In genomic region chr2:19037430-19037829, GRCm38 (mm10) we compare ENCODE assay signal across 22 mouse cellular contexts. TPM values are rescaled to one million over a fixed set of nuclear protein-coding genes. Genes with fewer than 3 reads are reported as not detected.
DNase-seq lines count a peak whose midpoint lies in the region; ATAC-seq and TF ChIP-seq lines count a peak whose summit lies in the region.
"Had no signal": no experiment of that assay in that cellular context is flagged by ENCODE, and none has a peak within 500 bp of the region (broad histone marks: within the 10 kb centered on the region; RNA-seq: fewer than 3 reads in every experiment).

No protein-coding gene starts in this region.

- no peaks in the 10 kb centered on the region for H3K36me3 ChIP-seq in intestine, embryonic 14.5 days (ENCODE audit: control insufficient read depth, insufficient read depth, low read length)
- H3K36me3 ChIP-seq in intestine, postnatal 0 days (ENCODE audit: control insufficient read depth, insufficient read depth), result no peaks in the 10 kb centered on the region
- H3K36me3 ChIP-seq in lung, postnatal 0 days (ENCODE audit: insufficient read depth, low read length), result no peaks in the 10 kb centered on the region
- no peaks in the 10 kb centered on the region for H3K36me3 ChIP-seq in stomach, embryonic 15.5 days
- H3K36me3 ChIP-seq: embryonic facial prominence, embryonic 12.5 days; limb, embryonic 15.5 days; neural tube, embryonic 13.5 days had no signal

- no peak for DNase-seq in gastrocnemius, adult 2 months
- no peak for DNase-seq in gastrocnemius, adult 8-10 months (ENCODE audit: low spot score in 2 of 2)
- no peak for DNase-seq in intestine, embryonic 14.5 days (ENCODE audit: low spot score)
- no peak for DNase-seq in lung, postnatal 0 days (ENCODE audit: low spot score)
- no peak for DNase-seq in lung, adult 18-20 months
- no peak for DNase-seq in B cell, adult 2 months
- DNase-seq: adrenal gland, postnatal 14 days; cerebellum, adult 11 months; gastrocnemius, postnatal 36 days; liver, postnatal 0 days; midbrain, embryonic 14.5 days; right cerebral cortex, adult 18-20 months; thymus, postnatal 36 days had no signal

- no peak for TF ChIP-seq CTCF in gastrocnemius, adult 2 months (IDR thresholded peaks at IDR 0.05)
- no peak for TF ChIP-seq CTCF in intestine, postnatal 0 days (IDR thresholded peaks at IDR 0.05; ENCODE audit: low read depth)
- no peak for TF ChIP-seq CTCF in lung, postnatal 0 days (IDR thresholded peaks at IDR 0.05)

- peak overlapping the region; percentile 48 for H3K27ac ChIP-seq in gastrocnemius, adult 2 months
- H3K27ac ChIP-seq in intestine, embryonic 14.5 days (ENCODE audit: low read depth), result peak overlapping the region; percentile 65; the same call in 1 of the 2 replicates
- no peak overlapping the region for H3K27ac ChIP-seq in intestine, postnatal 0 days (ENCODE audit: low read depth, low read length)
- no peak overlapping the region for H3K27ac ChIP-seq in lung, postnatal 0 days (ENCODE audit: low read length)
- 0 out of 2 replicates have a peak overlapping the region, but pooled peaks have one; percentile 78 for H3K27ac ChIP-seq in stomach, embryonic 15.5 days
- H3K27ac ChIP-seq: embryonic facial prominence, embryonic 12.5 days; hindbrain, embryonic 14.5 days; limb, embryonic 15.5 days; neural tube, embryonic 13.5 days had no signal

- H3K9ac ChIP-seq in intestine, embryonic 14.5 days (ENCODE audit: low read length), result no peak overlapping the region
- H3K9ac ChIP-seq in intestine, postnatal 0 days (ENCODE audit: low read depth, low read length), result no peak overlapping the region
- no peak overlapping the region for H3K9ac ChIP-seq in lung, postnatal 0 days (replicated peaks; ENCODE audit: low read depth)
- no peak overlapping the region for H3K9ac ChIP-seq in stomach, embryonic 15.5 days
- H3K9ac ChIP-seq: embryonic facial prominence, embryonic 12.5 days; hindbrain, embryonic 14.5 days; limb, embryonic 15.5 days; liver, postnatal 0 days; neural tube, embryonic 13.5 days had no signal

- no peak overlapping the region for H3K4me3 ChIP-seq in gastrocnemius, adult 2 months
- no peak overlapping the region for H3K4me3 ChIP-seq in intestine, embryonic 14.5 days (ENCODE audit: low read depth, low read length)
- no peak overlapping the region for H3K4me3 ChIP-seq in intestine, postnatal 0 days (ENCODE audit: low read depth, low read length)
- H3K4me3 ChIP-seq in lung, postnatal 0 days (ENCODE audit: low read depth, low read length), result no peak overlapping the region
- H3K4me3 ChIP-seq in stomach, embryonic 15.5 days (replicated peaks), result no peak overlapping the region
- H3K4me3 ChIP-seq: embryonic facial prominence, embryonic 12.5 days; erythroblast, embryonic 14.5 days; limb, embryonic 15.5 days; neural tube, embryonic 13.5 days had no signal

- H3K4me1 ChIP-seq in intestine, embryonic 14.5 days (replicated peaks; ENCODE audit: control insufficient read depth, insufficient read depth, low read length), result peaks cover 10% of the 10 kb centered on the region
- no peaks in the 10 kb centered on the region for H3K4me1 ChIP-seq in intestine, postnatal 0 days (replicated peaks; ENCODE audit: control insufficient read depth, insufficient read depth, low read length)
- H3K4me1 ChIP-seq in lung, postnatal 0 days (ENCODE audit: insufficient read depth, low read depth, low read length), result no peaks in the 10 kb centered on the region
- 0 out of 2 replicates have a peak, but pooled peaks cover 2% of the 10 kb centered on the region for H3K4me1 ChIP-seq in stomach, embryonic 15.5 days
- H3K4me1 ChIP-seq: embryonic facial prominence, embryonic 12.5 days; limb, embryonic 15.5 days; neural tube, embryonic 13.5 days had no signal

- WGBS in intestine, embryonic 14.5 days, result 20% methylated on average over 4 of the region's 4 CpGs
- 43% methylated on average over 4 of the region's 4 CpGs for WGBS in intestine, postnatal 0 days
- 23% methylated on average over 4 of the region's 4 CpGs for WGBS in lung, postnatal 0 days
- WGBS in stomach, embryonic 15.5 days, result 19% methylated on average over 4 of the region's 4 CpGs

- H3K9me3 ChIP-seq in intestine, embryonic 14.5 days (ENCODE audit: control insufficient read depth, low read length), result no peaks in the 10 kb centered on the region
- no peaks in the 10 kb centered on the region for H3K9me3 ChIP-seq in intestine, postnatal 0 days (ENCODE audit: control insufficient read depth)
- H3K9me3 ChIP-seq in lung, postnatal 0 days (ENCODE audit: low read length), result no peaks in the 10 kb centered on the region
- H3K9me3 ChIP-seq in stomach, embryonic 15.5 days, result no peaks in the 10 kb centered on the region
- H3K9me3 ChIP-seq: embryonic facial prominence, embryonic 12.5 days; limb, embryonic 15.5 days; megakaryocyte, embryonic 14.5 days had no signal

- H3K27me3 ChIP-seq in intestine, embryonic 14.5 days (replicated peaks; ENCODE audit: control insufficient read depth, insufficient read depth, low read length), result no peaks in the 10 kb centered on the region
- no peaks in the 10 kb centered on the region for H3K27me3 ChIP-seq in intestine, postnatal 0 days (replicated peaks; ENCODE audit: control insufficient read depth, insufficient read depth, low read length)
- H3K27me3 ChIP-seq in lung, postnatal 0 days (replicated peaks; ENCODE audit: insufficient read depth, low read length), result no peaks in the 10 kb centered on the region
- H3K27me3 ChIP-seq in stomach, embryonic 15.5 days (replicated peaks), result no peaks in the 10 kb centered on the region
- H3K27me3 ChIP-seq: embryonic facial prominence, embryonic 12.5 days; limb, embryonic 15.5 days; megakaryocyte, embryonic 14.5 days; neural tube, embryonic 13.5 days had no signal

- intact Hi-C loops in gastrocnemius, adult 2 months (cut with DNase I), result no loop called here

- 0 out of 2 replicates have a peak, but pooled peaks have one; percentile 9 for TF ChIP-seq EP300 in lung, postnatal 0 days (IDR thresholded peaks at IDR 0.05)

- ATAC-seq in intestine, embryonic 14.5 days (replicated peaks; ENCODE audit: low FRiP score, low TSS enrichment, low read depth), result no peak
- no peak for ATAC-seq in intestine, postnatal 0 days
- ATAC-seq in lung, postnatal 0 days, result no peak
- ATAC-seq in stomach, embryonic 15.5 days (ENCODE audit: insufficient read depth, low FRiP score, low read depth), result no peak
- ATAC-seq: forebrain, embryonic 14.5 days; liver, postnatal 0 days had no signal

- no peak overlapping the region for H3K4me2 ChIP-seq in intestine, embryonic 14.5 days (ENCODE audit: low read length)
- H3K4me2 ChIP-seq in intestine, postnatal 0 days (replicated peaks; ENCODE audit: low read depth), result no peak overlapping the region
- no peak overlapping the region for H3K4me2 ChIP-seq in lung, postnatal 0 days (replicated peaks; ENCODE audit: low read depth, low read length)
- no peak overlapping the region for H3K4me2 ChIP-seq in stomach, embryonic 15.5 days
- H3K4me2 ChIP-seq: embryonic facial prominence, embryonic 12.5 days; hindbrain, embryonic 14.5 days; limb, embryonic 15.5 days; neural tube, embryonic 13.5 days had no signal

RNA-seq across cellular contexts. Expression of gene 4930426L09Rik, which starts 39.3 kb away (rescaled TPM):
- not detected for total RNA-seq in gastrocnemius, adult 2 months (2021)
- total RNA-seq in gastrocnemius, adult 8-10 months (2022), result not detected
- polyA plus RNA-seq in intestine, embryonic 14.5 days (2014; fragmentation: Nextera tagmentation; extraction: Ambion mirVana), result 0.37 and 0.40 TPM in 2 replicates
- polyA plus RNA-seq in intestine, postnatal 0 days (2015; fragmentation: Nextera tagmentation; extraction: Ambion mirVana), result 0.27 and 0.47 TPM in 2 replicates
- 0.45 and 0.55 TPM in 2 replicates for polyA plus RNA-seq in lung, postnatal 0 days (2015; fragmentation: Nextera tagmentation; extraction: Ambion mirVana)
- 0.23 and 0.61 TPM in 2 replicates for polyA plus RNA-seq in stomach, embryonic 15.5 days (2015; fragmentation: Nextera tagmentation; extraction: Ambion mirVana)
- total RNA-seq: gastrocnemius, postnatal 36 days had no signal
- polyA plus RNA-seq: erythroblast, embryonic 14.5 days had no signal

RNA-seq across cellular contexts. Expression of gene Pip4k2a, which starts 39.5 kb away (rescaled TPM):
- 1 to 10 TPM; 3.1 to 4.5 TPM for total RNA-seq in gastrocnemius, adult 2 months (2021)
- total RNA-seq in gastrocnemius, adult 8-10 months (2022), result 1 to 10 TPM; 2.1 to 2.7 (median 2.3) TPM
- 10.1 and 10.3 TPM in 2 replicates for polyA plus RNA-seq in intestine, embryonic 14.5 days (2014; fragmentation: Nextera tagmentation; extraction: Ambion mirVana)
- polyA plus RNA-seq in intestine, postnatal 0 days (2015; fragmentation: Nextera tagmentation; extraction: Ambion mirVana), result 12.0 and 12.8 TPM in 2 replicates
- polyA plus RNA-seq in lung, postnatal 0 days (2015; fragmentation: Nextera tagmentation; extraction: Ambion mirVana), result 5.0 and 6.6 TPM in 2 replicates
- polyA plus RNA-seq in stomach, embryonic 15.5 days (2015; fragmentation: Nextera tagmentation; extraction: Ambion mirVana), result 11.8 and 12.4 TPM in 2 replicates

Comparison
In these comparisons a context has a peak if more than half of its experiments do, and no peak if none do; other contexts are left out.
1. H3K27ac ChIP-seq: peak in gastrocnemius, adult 2 months (single experiment), intestine, embryonic 14.5 days (single experiment) and stomach, embryonic 15.5 days (single experiment); none in intestine, postnatal 0 days (single experiment) and lung, postnatal 0 days (single experiment).